Mouse (Mus musculus) midbrain, postnatal 0 days (tissue): ENCODE data around the gene Tnk1. TPM values are rescaled to one million over a fixed set of nuclear protein-coding genes. Genes with fewer than 3 reads are reported as not detected.
A peak's percentile ranks its signal among the peaks of the same experiment; 100 is the strongest.

Source experiments
- ATAC-seq: fragments of 200-750 bp; cut with Nextera tagmentation; 2 replicates; pipeline ENCODE4 v1.8.0; 2017; ENCODE audit warnings: moderate number of reproducible peaks, mild to moderate bottlenecking, moderate TSS enrichment, moderate library complexity; ENCODE audit not compliant: low FRiP score
- DNase-seq: peaks from one replicate; pipeline ENCODE4 v3.0.0-alpha.2; 2015; ENCODE audit warnings: low spot score
- H3K27ac ChIP-seq: fragments of 300-500 bp; sonication (generic); 2 replicates; pipeline ENCODE4 v1.5.1; 2014; ENCODE audit warnings: low read depth, mild to moderate bottlenecking, low read length, mixed read lengths
- H3K27me3 ChIP-seq: fragments of 300-500 bp; sonication (generic); 2 replicates; pipeline ENCODE4 v1.6.1; 2014; ENCODE audit warnings: low read length, control low read depth, mixed read lengths; ENCODE audit not compliant: insufficient read depth
- H3K36me3 ChIP-seq: fragments of 300-500 bp; sonication (generic); 2 replicates; pipeline ENCODE4 v1.6.1; 2014; ENCODE audit warnings: low read length, control low read depth, mixed read lengths; ENCODE audit not compliant: insufficient read depth
- H3K4me1 ChIP-seq: fragments of 300-500 bp; sonication (generic); 2 replicates; pipeline ENCODE4 v1.6.1; 2014; ENCODE audit warnings: mild to moderate bottlenecking, control low read depth, antibody characterized with exemption, low read length, mixed read lengths; ENCODE audit not compliant: insufficient read depth
- H3K4me2 ChIP-seq: fragments of 300-500 bp; sonication (generic); 2 replicates; pipeline ENCODE4 v1.6.1; 2014; ENCODE audit warnings: low read depth, mild to moderate bottlenecking, low read length, mixed read lengths; ENCODE audit not compliant: poor library complexity, severe bottlenecking
- H3K4me3 ChIP-seq: fragments of 300-500 bp; sonication (generic); 2 replicates; pipeline ENCODE4 v1.5.1; 2014; ENCODE audit warnings: low read depth, mild to moderate bottlenecking, low read length, moderate library complexity
- H3K9ac ChIP-seq: fragments of 300-500 bp; sonication (generic); replicated peaks from 2 replicates; pipeline ENCODE4 v1.6.1; 2014; ENCODE audit warnings: mild to moderate bottlenecking, low read length, moderate library complexity, mixed read lengths; ENCODE audit not compliant: poor library complexity, severe bottlenecking
- H3K9me3 ChIP-seq: fragments of 300-500 bp; sonication (generic); 2 replicates; pipeline ENCODE4 v1.6.1; 2016; ENCODE audit warnings: low read length, control low read depth
- CTCF ChIP-seq: IDR thresholded peaks from 2 replicates; pipeline ENCODE4 v1.5.1; 2016; ENCODE audit warnings: antibody characterized with exemption, mild to moderate bottlenecking
- WGBS: fragments of 180-500 bp; shearing (Covaris S2); extraction: QIAGEN DNeasy Blood & Tissue Kit; methylation state at CpG from one replicate; pipeline ENCODE4 v1.1.7; 2014; 5-methylcytosine and 5-hydroxymethylcytosine counted together
- polyA plus RNA-seq: library from polyadenylated mRNA; unstranded; fragments of >200 nt; fragmentation: Nextera tagmentation; extraction: Ambion mirVana; gene quantifications from 2 replicates; pipeline ENCODE4 v1.2.1, GENCODE M21; 2015
- total RNA-seq: library from RNA; depleted of rRNA; stranded (reverse); fragments of >200 nt; gene quantifications from 2 replicates; pipeline ENCODE4 v1.2.3, GENCODE M21; 2014

Tnk1 gene
- total and polyA plus RNA-seq, 2 experiments from 2014 or later, result 0.16 TPM; not detected in 1

- peak within 1 kb of the TSS; percentile 86 for H3K4me2 ChIP-seq
- ATAC-seq, result peak; percentile 91
- H3K36me3 ChIP-seq, result peaks cover 17% of the 10 kb centered on the region
- H3K27ac ChIP-seq, result peak within 1 kb of the TSS; percentile 94
- H3K27me3 ChIP-seq, result no peaks in the 10 kb centered on the region
- H3K9ac ChIP-seq, result peak within 1 kb of the TSS; percentile 89
- H3K4me3 ChIP-seq, result peak within 1 kb of the TSS; percentile 81
- TF ChIP-seq CTCF, result no peak
- no peaks in the 10 kb centered on the region for H3K9me3 ChIP-seq
- peak; percentile 96 for DNase-seq
- under 1% methylated on average over 38 of the region's 38 CpGs for WGBS
- peaks cover 6% of the 10 kb centered on the region; the same call in 1 of the 2 replicates for H3K4me1 ChIP-seq
Observed at GRCm38 (mm10) chr11:69900471-69901405, 42.2 kb upstream of the Tnk1 start, which contains the start of the genes 2810408A11Rik and Neurl4. Gene 2810408A11Rik, minus strand, starts transcription at chr11:69900987. Gene Neurl4, plus strand, starts transcription at chr11:69901072.

GRCm38 (mm10) chr11:69899870-69900269 lies 41.3 kb upstream of the Tnk1 start:
- DNase-seq, result no peak
- H3K4me3 ChIP-seq, result peak overlapping the region; percentile 81

GRCm38 (mm10) chr11:69895291-69895690 lies 36.8 kb upstream of the Tnk1 start, which contains the start of gene Acap1:
Gene Acap1, minus strand, starts transcription at chr11:69895539.
- Histone ChIP-seq H3K36me3 (no peaks in the 10 kb centered on the region), H3K9me3 (no peaks in the 10 kb centered on the region), H3K4me1 (peaks cover 6% of the 10 kb centered on the region; the same call in 1 of the 2 replicates), H3K27me3 (no peaks in the 10 kb centered on the region), H3K4me2 (no peak within 1 kb of the TSS), H3K27ac (no peak within 1 kb of the TSS), H3K9ac (no peak within 1 kb of the TSS), H3K4me3 (no peak within 1 kb of the TSS)
- ATAC-seq, result no peak
- 73% methylated on average over 4 of the region's 4 CpGs for WGBS
- no peak for DNase-seq
- TF ChIP-seq CTCF, result no peak

More at GRCm38 (mm10) chr11:69899870-69900269, 41.3 kb upstream of the Tnk1 start:
- Histone ChIP-seq H3K9ac (peak overlapping the region; percentile 89; the same call in 1 of the 2 replicates), H3K36me3 (peaks cover 11% of the 10 kb centered on the region), H3K4me1 (peaks cover 6% of the 10 kb centered on the region; the same call in 1 of the 2 replicates), H3K27ac (peak overlapping the region; percentile 94; the same call in 1 of the 2 replicates), H3K9me3 (no peaks in the 10 kb centered on the region), H3K4me2 (peak overlapping the region; percentile 86), H3K27me3 (no peaks in the 10 kb centered on the region)
- 19% methylated on average over 4 of the region's 4 CpGs for WGBS
- TF ChIP-seq CTCF, result no peak
- ATAC-seq, result no peak

DNA sequence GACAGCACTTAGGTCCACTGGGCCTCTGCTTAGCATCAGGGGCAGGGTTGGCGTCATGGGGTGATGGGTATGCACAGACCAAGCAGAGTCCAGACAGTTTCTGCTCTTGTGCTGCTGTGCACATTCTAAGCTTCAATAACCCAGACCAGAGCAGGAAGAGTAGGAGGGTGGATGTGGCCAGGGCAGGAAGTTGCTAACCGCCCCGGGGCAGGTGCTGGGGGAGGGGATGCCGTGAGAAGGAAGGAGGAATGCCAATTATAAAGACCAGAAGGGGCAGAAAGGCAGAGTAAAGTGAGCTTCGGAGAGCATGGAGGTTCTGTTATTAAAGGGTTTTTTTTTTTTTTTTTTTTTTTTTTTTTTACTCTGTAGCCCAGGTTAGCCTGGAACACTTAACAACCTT lies 36.1 kb upstream of the Tnk1 start:
- ATAC-seq, result no peak
- H3K4me2 ChIP-seq, result no peak overlapping the region
- no peak for TF ChIP-seq CTCF
- H3K36me3 ChIP-seq, result no peaks in the 10 kb centered on the region
- H3K27me3 ChIP-seq, result no peaks in the 10 kb centered on the region
- no peak overlapping the region for H3K4me3 ChIP-seq
- no peak for DNase-seq
- H3K4me1 ChIP-seq, result peaks cover 4% of the 10 kb centered on the region; the same call in 1 of the 2 replicates
- H3K9ac ChIP-seq, result no peak overlapping the region
- H3K9me3 ChIP-seq, result no peaks in the 10 kb centered on the region
- H3K27ac ChIP-seq, result no peak overlapping the region
- WGBS, result 89% methylated on average over 5 of the region's 5 CpGs

- Histone ChIP-seq H3K9ac (no peak overlapping the region), H3K27me3 (no peaks in the 10 kb centered on the region), H3K9me3 (no peaks in the 10 kb centered on the region), H3K4me2 (no peak overlapping the region), H3K27ac (no peak overlapping the region), H3K4me1 (no peaks in the 10 kb centered on the region), H3K4me3 (no peak overlapping the region), H3K36me3 (no peaks in the 10 kb centered on the region)
- ATAC-seq, result no peak
- TF ChIP-seq CTCF, result no peak
- DNase-seq, result peak; percentile 41
- 69% methylated on average over 4 of the region's 4 CpGs for WGBS
Observed at GRCm38 (mm10) chr11:69891482-69891881, 33.0 kb upstream of the Tnk1 start.
